Mouse (Mus musculus) MEL (cell line): ENCODE measurements around the gene Vipr2. TPM values are rescaled to one million over a fixed set of nuclear protein-coding genes. Genes with fewer than 3 reads are reported as not detected.

Source experiments
- DNase-seq: peaks from one replicate; pipeline ENCODE4 v3.0.0; 2011; ENCODE audit warnings: low read depth, low spot score
- H3K27ac ChIP-seq: 2 replicates; pipeline ENCODE4 v1.5.1; 2012; ENCODE audit warnings: low read depth, mild to moderate bottlenecking, control low read depth, low read length, moderate library complexity; ENCODE audit not compliant: control insufficient read depth
- H3K27me3 ChIP-seq, 2 experiments: fragments of 150-350 bp in 1 of 2; sonication (generic) in 1 of 2; 2 replicates each; pipeline ENCODE4 v1.6.1; 2012; ENCODE audit warnings: low read length in 2 of 2, mild to moderate bottlenecking in 2 of 2, improper control_type of control experiment in 1 of 2, moderate library complexity in 1 of 2; ENCODE audit not compliant: insufficient read depth in 2 of 2, control insufficient read depth in 1 of 2
- H3K36me3 ChIP-seq, 2 experiments: 2 replicates each; pipeline ENCODE4 v1.6.1; 2012 to 2014; ENCODE audit warnings: low read length in 2 of 2, improper control_type of control experiment in 1 of 2, inconsistent platforms in 1 of 2, mild to moderate bottlenecking in 1 of 2; ENCODE audit not compliant: insufficient read depth in 2 of 2, control insufficient read depth in 1 of 2
- H3K4me1 ChIP-seq, 2 experiments: fragments of 150-350 bp in 1 of 2; sonication (generic) in 1 of 2; 2 replicates each; pipeline ENCODE4 v1.6.1; 2012; ENCODE audit warnings: low read length in 2 of 2, improper control_type of control experiment in 1 of 2, mild to moderate bottlenecking in 1 of 2; ENCODE audit not compliant: insufficient read depth in 2 of 2, control insufficient read depth in 1 of 2
- H3K4me3 ChIP-seq, 2 experiments: fragments of 150-350 bp in 1 of 2; sonication (generic) in 1 of 2; 2 replicates each; pipeline ENCODE4 v1.5.1; 2012; ENCODE audit warnings: low read depth in 2 of 2, low read length in 2 of 2, mild to moderate bottlenecking in 2 of 2, moderate library complexity in 2 of 2, control low read depth in 1 of 2, improper control_type of control experiment in 1 of 2; ENCODE audit not compliant: control insufficient read depth in 1 of 2, insufficient read depth in 1 of 2
- H3K79me2 ChIP-seq: 2 replicates; pipeline ENCODE4 v1.6.1; 2012; ENCODE audit warnings: mild to moderate bottlenecking, low read length, moderate library complexity; ENCODE audit not compliant: control insufficient read depth, poor library complexity, insufficient read depth
- H3K9ac ChIP-seq: 2 replicates; pipeline ENCODE4 v1.6.1; 2012; ENCODE audit warnings: low read depth, mild to moderate bottlenecking, control low read depth, low read length, moderate library complexity; ENCODE audit not compliant: control insufficient read depth, poor library complexity, severe bottlenecking
- H3K9me3 ChIP-seq: fragments of 150-350 bp; sonication (generic); replicated peaks from 2 replicates; pipeline ENCODE4 v1.6.1; 2012; ENCODE audit warnings: mild to moderate bottlenecking, low read length, improper control_type of control experiment, moderate library complexity; ENCODE audit not compliant: insufficient read depth
- E2F4 ChIP-seq: IDR thresholded peaks from 2 replicates; pipeline ENCODE4 v1.6.1; 2011; ENCODE audit warnings: low read depth, low read length, improper control_type of control experiment, borderline replicate concordance
- ELF1 ChIP-seq: IDR thresholded peaks from 2 replicates; pipeline ENCODE4 v1.6.1; 2014; ENCODE audit warnings: low read depth, mild to moderate bottlenecking, inconsistent platforms, low read length, improper control_type of control experiment, moderate library complexity
- ETS1 ChIP-seq: IDR thresholded peaks from 2 replicates; pipeline ENCODE4 v1.6.1; 2012; ENCODE audit warnings: low read depth, mild to moderate bottlenecking, inconsistent platforms, low read length, improper control_type of control experiment, moderate library complexity
- GATA1 ChIP-seq: IDR thresholded peaks from 2 replicates; pipeline ENCODE4 v1.6.1; 2011; ENCODE audit warnings: low read depth, low read length, improper control_type of control experiment
- HCFC1 ChIP-seq: IDR thresholded peaks from 2 replicates; pipeline ENCODE4 v1.6.1; 2012; ENCODE audit warnings: low read depth, mild to moderate bottlenecking, inconsistent platforms, low read length, improper control_type of control experiment, moderate library complexity
- JUND ChIP-seq: IDR thresholded peaks from 2 replicates; pipeline ENCODE4 v1.6.1; 2011; ENCODE audit warnings: low read depth, mild to moderate bottlenecking, improper control_type of control experiment, low read length
- MAX ChIP-seq: IDR thresholded peaks from 2 replicates; pipeline ENCODE4 v1.6.1; 2011; ENCODE audit warnings: low read length, improper control_type of control experiment
- MEF2A ChIP-seq: IDR thresholded peaks from 2 replicates; pipeline ENCODE4 v1.6.1; 2014; ENCODE audit warnings: low read depth, mild to moderate bottlenecking, inconsistent platforms, low read length, improper control_type of control experiment; ENCODE audit not compliant: poor library complexity, insufficient replicate concordance, severe bottlenecking; ENCODE audit errors: extremely low read depth
- MYC ChIP-seq: IDR thresholded peaks from 2 replicates; pipeline ENCODE4 v1.6.1; 2011; ENCODE audit warnings: low read depth, mild to moderate bottlenecking, low read length, improper control_type of control experiment, moderate library complexity
- NELFE ChIP-seq: IDR thresholded peaks from 2 replicates; pipeline ENCODE4 v1.6.1; 2011; ENCODE audit warnings: low read depth, low read length, improper control_type of control experiment
- POLR2AphosphoS2 ChIP-seq: IDR thresholded peaks from 2 replicates; pipeline ENCODE4 v1.6.1; 2011; ENCODE audit warnings: low read length, improper control_type of control experiment
- SIN3A ChIP-seq: IDR thresholded peaks from 2 replicates; pipeline ENCODE4 v1.6.1; 2012; ENCODE audit warnings: low read length, improper control_type of control experiment, inconsistent platforms
- TAL1 ChIP-seq: IDR thresholded peaks from 2 replicates; pipeline ENCODE4 v1.6.1; 2012; ENCODE audit warnings: mild to moderate bottlenecking, inconsistent platforms, low read length, moderate library complexity, mixed read lengths
- TBP ChIP-seq: IDR thresholded peaks from 2 replicates; pipeline ENCODE4 v1.8.0; 2011; ENCODE audit warnings: low read depth, low read length, improper control_type of control experiment
- TCF12 ChIP-seq: IDR thresholded peaks from 2 replicates; pipeline ENCODE4 v1.6.1; 2014; ENCODE audit warnings: low read depth, mild to moderate bottlenecking, inconsistent platforms, low read length, improper control_type of control experiment, moderate library complexity
- UBTF ChIP-seq: IDR thresholded peaks from 2 replicates; pipeline ENCODE4 v1.6.1; 2012; ENCODE audit warnings: low read depth, mild to moderate bottlenecking, inconsistent platforms, low read length, improper control_type of control experiment, moderate library complexity, borderline replicate concordance; ENCODE audit not compliant: insufficient read depth
- USF1 ChIP-seq: IDR thresholded peaks from 2 replicates; pipeline ENCODE4 v1.6.1; 2014; ENCODE audit warnings: low read depth, mild to moderate bottlenecking, inconsistent platforms, low read length, improper control_type of control experiment, moderate library complexity
- USF2 ChIP-seq, 2 experiments: IDR thresholded peaks; 2 replicates each; pipeline ENCODE4 v1.6.1; 2011 to 2012; ENCODE audit warnings: improper control_type of control experiment in 2 of 2, low read length in 2 of 2, borderline replicate concordance in 1 of 2, inconsistent platforms in 1 of 2, low read depth in 1 of 2, mild to moderate bottlenecking in 1 of 2; ENCODE audit not compliant: insufficient read depth in 1 of 2
- ZC3H11A ChIP-seq: IDR thresholded peaks from 2 replicates; pipeline ENCODE4 v1.6.1; 2012; ENCODE audit warnings: low read depth, mild to moderate bottlenecking, inconsistent platforms, low read length, improper control_type of control experiment
- polyA plus RNA-seq, 2 experiments: library from polyadenylated mRNA; stranded (reverse) in 1 of 2; unstranded in 1 of 2; fragments of >175 nt in 1 of 2; fragments of >200 nt in 1 of 2; gene quantifications; 2 replicates each; pipeline versions ENCODE4 v1.2.1 to v1.2.4; 2012; ENCODE audit warnings: low replicate concordance in 2 of 2, low read depth in 1 of 2; ENCODE audit not compliant: insufficient read length in 2 of 2, insufficient read depth in 1 of 2, missing spikeins in 1 of 2
- total RNA-seq: library from RNA; depleted of rRNA; stranded (reverse); fragments of 300-350 nt; gene quantifications from 2 replicates; pipeline ENCODE4 v1.2.3, GENCODE M21; 2012

Vipr2 gene
- total and polyA plus RNA-seq, 3 experiments = not detected

DNA sequence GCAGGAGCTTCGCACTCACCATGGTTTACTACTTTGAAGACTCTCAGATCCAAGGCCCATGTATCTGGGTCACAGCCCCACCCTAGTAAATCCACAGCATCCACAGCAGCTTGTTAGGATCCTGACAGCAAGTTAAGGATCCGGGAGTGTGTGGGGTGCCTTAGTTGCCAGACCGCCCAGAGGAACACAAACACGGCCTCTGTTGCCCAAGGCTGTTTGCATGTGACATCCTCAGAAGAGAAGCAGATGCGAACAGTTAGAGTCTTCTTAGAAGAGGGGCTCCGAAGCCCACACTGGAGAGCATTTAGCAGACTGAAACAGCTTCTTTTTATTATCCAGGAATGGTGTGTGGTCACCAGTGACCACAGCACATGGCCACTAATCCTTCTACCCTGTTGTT, 5.6 kb downstream of the Vipr2 start:
- Histone ChIP-seq H3K9me3 (no peaks in the 10 kb centered on the region), H3K36me3 (no peaks in the 10 kb centered on the region), H3K4me1 (no peaks in the 10 kb centered on the region), H3K9ac (no peak overlapping the region), H3K27ac (no peak overlapping the region), H3K79me2 (no peaks in the 10 kb centered on the region), H3K27me3 (peaks cover 0 to 2% of the 10 kb centered on the region in 2 experiments; a peak in 1 of 4 replicates), H3K4me3 (no peak overlapping the region)
- DNase-seq = no peak
- TF ChIP-seq TBP (no peak), POLR2AphosphoS2 (no peak), ETS1 (no peak), E2F4 (no peak), USF2 (IDR thresholded peaks at IDR 0.05; ENCODE audit: borderline replicate concordance in 1 of 2, insufficient read depth in 1 of 2, low read depth in 1 of 2, low read length in 2 of 2) (no peak), HCFC1 (no peak), MAX (no peak), TAL1 (no peak), MEF2A (no peak), ELF1 (no peak), UBTF (no peak), MYC (no peak), TCF12 (no peak), GATA1 (no peak), USF1 (no peak)

DNA sequence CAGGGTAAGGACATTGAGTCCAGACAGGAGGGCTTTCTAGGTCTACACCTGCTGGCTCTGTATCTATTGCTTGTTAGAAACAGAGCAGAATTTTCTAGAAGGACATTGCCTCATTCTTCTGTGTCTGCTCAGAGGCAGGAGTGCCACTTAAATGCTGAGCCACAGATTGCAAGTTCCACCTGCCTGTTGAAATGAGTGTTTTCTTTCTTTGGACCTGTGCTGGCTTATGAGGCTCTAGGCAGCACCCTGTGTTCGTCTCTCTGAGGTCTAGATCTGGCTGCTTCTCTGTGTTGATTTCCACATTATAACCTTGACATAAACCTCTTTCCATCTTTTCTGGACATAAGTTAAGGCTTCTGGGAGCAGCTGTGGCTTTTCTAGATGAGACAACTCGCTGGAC, 6.8 kb downstream of the Vipr2 start:
- Histone ChIP-seq H3K9ac (no peak overlapping the region), H3K9me3 (no peaks in the 10 kb centered on the region), H3K79me2 (no peaks in the 10 kb centered on the region), H3K36me3 (no peaks in the 10 kb centered on the region), H3K27me3 (peaks cover 0 to 2% of the 10 kb centered on the region in 2 experiments; a peak in 1 of 4 replicates), H3K27ac (no peak overlapping the region), H3K4me3 (no peak overlapping the region), H3K4me1 (no peaks in the 10 kb centered on the region)
- no peak for DNase-seq
- TF ChIP-seq GATA1 = no peak
- no peak for TF ChIP-seq UBTF
- no peak for TF ChIP-seq NELFE
- no peak for TF ChIP-seq USF2 (IDR thresholded peaks at IDR 0.05; ENCODE audit: borderline replicate concordance in 1 of 2, insufficient read depth in 1 of 2, low read depth in 1 of 2, low read length in 2 of 2)
- TF ChIP-seq SIN3A = no peak
- TF ChIP-seq ZC3H11A = no peak
- no peak for TF ChIP-seq JUND
- TF ChIP-seq, all 39 proteins: peak for 0
